16 mouse cellular contexts compared by ENCODE assay signal in genomic region chr19:24637988-24638387, GRCm38 (mm10). TPM values are rescaled to one million over a fixed set of nuclear protein-coding genes. Genes with fewer than 3 reads are reported as not detected.
"Had no signal": no experiment of that assay in that cellular context is flagged by ENCODE, and none has a peak within 500 bp of the region (broad histone marks: within the 10 kb centered on the region; RNA-seq: fewer than 3 reads in every experiment).

No protein-coding gene starts in this region.

- H3K27me3 ChIP-seq: neural tube, embryonic 15.5 days; stomach, embryonic 15.5 days had no signal

- DNase-seq: retina, postnatal 1 day; right cerebral cortex, adult 18-20 months; right cerebral cortex, postnatal 14 days; right cerebral cortex, postnatal 25 days; right cerebral cortex, postnatal 4 days; spleen, adult 18-20 months; thymus, adult 18-20 months; thymus, adult 2 months; thymus, postnatal 14 days; thymus, postnatal 25 days; thymus, postnatal 36 days; thymus, postnatal 4 days had no signal

- H3K36me3 ChIP-seq: neural tube, embryonic 13.5 days; neural tube, embryonic 15.5 days; stomach, embryonic 15.5 days had no signal

- H3K4me3 ChIP-seq: neural tube, embryonic 13.5 days; neural tube, embryonic 15.5 days; stomach, embryonic 15.5 days had no signal

- H3K4me2 ChIP-seq: neural tube, embryonic 13.5 days; neural tube, embryonic 15.5 days; stomach, embryonic 15.5 days had no signal

RNA-seq across cellular contexts. Expression of gene Tmem252, which starts 35.8 kb away (rescaled TPM):
- total RNA-seq: neutrophil, adult 5-6 weeks had no signal
